Mouse (Mus musculus) small intestine, adult 2 months (tissue): Measurements from ENCODE around the gene Mok. TPM values are rescaled to one million over a fixed set of nuclear protein-coding genes. Genes with fewer than 3 reads are reported as not detected.

Experiments
- H3K27ac ChIP-seq: fragments of 200-500 bp; 2 replicates; pipeline ENCODE4 v1.5.1; 2012; ENCODE audit warnings: low read depth, low read length, control low read depth, inconsistent platforms; ENCODE audit not compliant: insufficient read depth
- H3K27me3 ChIP-seq: fragments of 200-500 bp; 2 replicates; pipeline ENCODE4 v1.6.1; 2012; ENCODE audit warnings: mild to moderate bottlenecking, moderate library complexity, low read length, inconsistent platforms; ENCODE audit not compliant: control insufficient read depth, insufficient read depth
- H3K36me3 ChIP-seq: fragments of 200-500 bp; 2 replicates; pipeline ENCODE4 v1.6.1; 2012; ENCODE audit warnings: mild to moderate bottlenecking, low read length, control low read depth, inconsistent platforms; ENCODE audit not compliant: control insufficient read depth, insufficient read depth
- H3K4me1 ChIP-seq: fragments of 200-500 bp; 2 replicates; pipeline ENCODE4 v1.6.1; 2012; ENCODE audit warnings: low read length, inconsistent platforms, mixed read lengths; ENCODE audit not compliant: control insufficient read depth, insufficient read depth, insufficient read length
- H3K4me3 ChIP-seq: fragments of 200-500 bp; 2 replicates; pipeline ENCODE4 v1.5.1; 2012; ENCODE audit warnings: low read depth, mild to moderate bottlenecking, control low read depth, inconsistent platforms, low read length, moderate library complexity
- CTCF ChIP-seq: fragments of 200-500 bp; IDR thresholded peaks from 2 replicates; pipeline ENCODE4 v1.5.1; 2012; ENCODE audit warnings: low read depth, mild to moderate bottlenecking, control low read depth, inconsistent platforms, low read length, moderate library complexity, mixed read lengths; ENCODE audit not compliant: insufficient replicate concordance, insufficient read length; ENCODE audit errors: extremely low read depth
- POLR2A ChIP-seq: fragments of 200-500 bp; IDR thresholded peaks from 2 replicates; pipeline ENCODE4 v1.6.1; 2012; ENCODE audit warnings: low read depth, mild to moderate bottlenecking, control low read depth, inconsistent platforms, low read length, moderate library complexity
- whole genome bisulfite sequencing: fragments of 180-500 bp; shearing (Covaris S2); methylation state at CpG from one replicate; pipeline ENCODE4 v1.1.7; 2018; 5-methylcytosine and 5-hydroxymethylcytosine counted together
- polyA plus RNA-seq: library from polyadenylated mRNA; depleted of rRNA; stranded (reverse); fragments of >200 nt; gene quantifications from 2 replicates; pipeline ENCODE4 v1.2.3, GENCODE M21; 2012

Mok gene
- polyA plus RNA-seq, 1 experiment = 0.81 TPM

- WGBS = 81% methylated on average over 2 of the region's 2 CpGs
- H3K36me3 ChIP-seq = no peaks in the 10 kb centered on the region
- peaks cover 2% of the 10 kb centered on the region; the same call in 1 of the 2 replicates for H3K4me1 ChIP-seq
- no peak overlapping the region for H3K27ac ChIP-seq
- no peaks in the 10 kb centered on the region for H3K27me3 ChIP-seq
- TF ChIP-seq CTCF (no peak), POLR2A (no peak)
- no peak overlapping the region for H3K4me3 ChIP-seq
These were observed 23.9 kb downstream of the Mok start for GRCm38 (mm10) chr12:110816833-110817232.

GRCm38 (mm10) chr12:110814924-110815323 is 25.8 kb downstream of the Mok start:
- Histone ChIP-seq H3K4me3 (no peak overlapping the region), H3K27me3 (no peaks in the 10 kb centered on the region), H3K27ac (no peak overlapping the region), H3K4me1 (peaks cover 2% of the 10 kb centered on the region; the same call in 1 of the 2 replicates), H3K36me3 (no peaks in the 10 kb centered on the region)
- 36% methylated on average over 17 of the region's 17 CpGs for WGBS
- no peak for TF ChIP-seq CTCF
- no peak for TF ChIP-seq POLR2A

GRCm38 (mm10) chr12:110813624-110814023 is 27.1 kb downstream of the Mok start:
- peaks cover 2% of the 10 kb centered on the region; the same call in 1 of the 2 replicates for H3K4me1 ChIP-seq
- no peak for TF ChIP-seq CTCF
- TF ChIP-seq POLR2A = no peak
- no peak overlapping the region for H3K27ac ChIP-seq
- H3K4me3 ChIP-seq = no peak overlapping the region
- H3K27me3 ChIP-seq = no peaks in the 10 kb centered on the region
- no peaks in the 10 kb centered on the region for H3K36me3 ChIP-seq
- 86% methylated on average over 6 of the region's 6 CpGs for WGBS

GRCm38 (mm10) chr12:110813132-110813531 is 27.6 kb downstream of the Mok start:
- Histone ChIP-seq H3K27me3 (no peaks in the 10 kb centered on the region), H3K4me3 (no peak overlapping the region), H3K27ac (no peak overlapping the region), H3K36me3 (no peaks in the 10 kb centered on the region), H3K4me1 (peaks cover 2% of the 10 kb centered on the region; the same call in 1 of the 2 replicates)
- TF ChIP-seq CTCF (no peak), POLR2A (no peak)
- 77% methylated on average over 9 of the region's 9 CpGs for WGBS

- H3K4me1 ChIP-seq = no peaks in the 10 kb centered on the region
- no peak overlapping the region for H3K27ac ChIP-seq
- 63% methylated on average over 5 of the region's 5 CpGs for WGBS
- H3K4me3 ChIP-seq = no peak overlapping the region
- H3K27me3 ChIP-seq = no peaks in the 10 kb centered on the region
- H3K36me3 ChIP-seq = no peaks in the 10 kb centered on the region
- TF ChIP-seq POLR2A (no peak), CTCF (no peak)
These were observed 31.9 kb downstream of the Mok start for GRCm38 (mm10) chr12:110808848-110809247.

GRCm38 (mm10) chr12:110808430-110808829 is 32.3 kb downstream of the Mok start:
- Histone ChIP-seq H3K36me3 (no peaks in the 10 kb centered on the region), H3K4me3 (no peak overlapping the region), H3K27me3 (no peaks in the 10 kb centered on the region), H3K4me1 (no peaks in the 10 kb centered on the region), H3K27ac (no peak overlapping the region)
- TF ChIP-seq CTCF (no peak), POLR2A (no peak)
- WGBS = 84% methylated on average over 10 of the region's 10 CpGs

GRCm38 (mm10) chr12:110806301-110806970 is 34.3 kb downstream of the Mok start:
- TF ChIP-seq POLR2A (no peak), CTCF (peak; percentile 8; the same call in 1 of the 2 replicates)
- no peak overlapping the region for H3K4me3 ChIP-seq
- WGBS = 87% methylated on average over 3 of the region's 3 CpGs
- H3K36me3 ChIP-seq = no peaks in the 10 kb centered on the region
- H3K27me3 ChIP-seq = no peaks in the 10 kb centered on the region
- H3K27ac ChIP-seq = no peak overlapping the region
- H3K4me1 ChIP-seq = no peaks in the 10 kb centered on the region
